Comparison of ENCODE assay signal across 8 mouse cellular contexts in genomic region chr1:93444405-93445110, GRCm38 (mm10). TPM values are rescaled to one million over a fixed set of nuclear protein-coding genes. Genes with fewer than 3 reads are reported as not detected.
A peak's percentile ranks its signal among the peaks of the same experiment; 100 is the strongest.
DNase-seq lines count a peak whose midpoint lies in the region; ATAC-seq lines count a peak whose summit lies in the region.

No protein-coding gene starts in this region.

- peak; percentile 82 for ATAC-seq in heart, embryonic 15.5 days (replicated peaks; ENCODE audit: insufficient number of reproducible peaks, insufficient read depth, low FRiP score, low read depth)
- ATAC-seq in liver, embryonic 16.5 days (ENCODE audit: low read depth), result peak; percentile 72
- peak; percentile 78 for ATAC-seq in neural tube, embryonic 12.5 days (ENCODE audit: low FRiP score, low read depth)

- peaks cover 28% of the 10 kb centered on the region for H3K36me3 ChIP-seq in forebrain, embryonic 10.5 days (replicated peaks)
- peaks cover 28% of the 10 kb centered on the region for H3K36me3 ChIP-seq in heart, embryonic 15.5 days
- H3K36me3 ChIP-seq in liver, embryonic 16.5 days (ENCODE audit: control insufficient read depth, insufficient read depth), result peaks cover 8% of the 10 kb centered on the region
- peaks cover 3% of the 10 kb centered on the region; the same call in 1 of the 2 replicates for H3K36me3 ChIP-seq in neural tube, embryonic 12.5 days

- no peaks in the 10 kb centered on the region for H3K9me3 ChIP-seq in forebrain, embryonic 10.5 days
- no peaks in the 10 kb centered on the region for H3K9me3 ChIP-seq in heart, embryonic 15.5 days (replicated peaks)
- no peaks in the 10 kb centered on the region for H3K9me3 ChIP-seq in liver, embryonic 16.5 days (replicated peaks; ENCODE audit: control insufficient read depth, low read length)
- H3K9me3 ChIP-seq in neural tube, embryonic 12.5 days, result no peaks in the 10 kb centered on the region

- H3K4me2 ChIP-seq in heart, embryonic 15.5 days, result peak overlapping the region; percentile 64
- peak overlapping the region; percentile 93 for H3K4me2 ChIP-seq in liver, embryonic 16.5 days (ENCODE audit: low read depth, low read length)
- H3K4me2 ChIP-seq in neural tube, embryonic 12.5 days (replicated peaks), result peak overlapping the region; percentile 95

- peaks cover 31% of the 10 kb centered on the region for H3K4me1 ChIP-seq in forebrain, embryonic 10.5 days
- peaks cover 32% of the 10 kb centered on the region for H3K4me1 ChIP-seq in heart, embryonic 15.5 days (replicated peaks)
- H3K4me1 ChIP-seq in liver, embryonic 16.5 days (ENCODE audit: control insufficient read depth, low read depth, low read length), result peaks cover 30% of the 10 kb centered on the region
- peaks cover 12% of the 10 kb centered on the region for H3K4me1 ChIP-seq in neural tube, embryonic 12.5 days

- 7% methylated on average over 18 of the region's 18 CpGs for WGBS in forebrain, embryonic 10.5 days
- 3% methylated on average over 18 of the region's 18 CpGs for WGBS in heart, embryonic 15.5 days
- 4% methylated on average over 18 of the region's 18 CpGs for WGBS in liver, embryonic 16.5 days (ENCODE audit: insufficient replicate concordance)
- WGBS in neural tube, embryonic 12.5 days, result 6% methylated on average over 18 of the region's 18 CpGs

- no peaks in the 10 kb centered on the region for H3K27me3 ChIP-seq in forebrain, embryonic 10.5 days (ENCODE audit: poor library complexity, severe bottlenecking)
- no peaks in the 10 kb centered on the region for H3K27me3 ChIP-seq in heart, embryonic 15.5 days
- H3K27me3 ChIP-seq in liver, embryonic 16.5 days (ENCODE audit: control insufficient read depth, insufficient read depth, low read depth, low read length), result no peaks in the 10 kb centered on the region
- H3K27me3 ChIP-seq in neural tube, embryonic 12.5 days (replicated peaks), result no peaks in the 10 kb centered on the region

- H3K9ac ChIP-seq in heart, embryonic 15.5 days, result peak overlapping the region; percentile 87
- peak overlapping the region; percentile 88 for H3K9ac ChIP-seq in liver, embryonic 16.5 days (ENCODE audit: low read depth, low read length)
- peak overlapping the region; percentile 79 for H3K9ac ChIP-seq in neural tube, embryonic 12.5 days

- peak; percentile 25 to 40 for DNase-seq in CD8-positive naive resting alpha-beta T cell, adult 2 months (ENCODE audit: low read depth in 2 of 2, low spot score in 2 of 2)
- DNase-seq in c-Kit-positive CD71-negative TER-119-negative erythroid progenitor cells, embryonic 14.5 days (ENCODE audit: low read depth), result peak; percentile 60
- peak; percentile 60 for DNase-seq in forebrain, embryonic 10.5 days (ENCODE audit: extremely low spot score, low spot score)
- DNase-seq in kidney, postnatal 14 days, result peak; percentile 92
- peak; percentile 81 for DNase-seq in testis, postnatal 10 days (ENCODE audit: low spot score)

- peak overlapping the region; percentile 95 for H3K4me3 ChIP-seq in forebrain, embryonic 10.5 days
- H3K4me3 ChIP-seq in heart, embryonic 15.5 days, result peak overlapping the region; percentile 85
- peak overlapping the region; percentile 92 for H3K4me3 ChIP-seq in liver, embryonic 16.5 days (ENCODE audit: low read depth, low read length)
- H3K4me3 ChIP-seq in neural tube, embryonic 12.5 days, result peak overlapping the region; percentile 81

- peak overlapping the region; percentile 94 for H3K27ac ChIP-seq in forebrain, embryonic 10.5 days
- H3K27ac ChIP-seq in heart, embryonic 15.5 days, result peak overlapping the region; percentile 95
- peak overlapping the region; percentile 89 for H3K27ac ChIP-seq in liver, embryonic 16.5 days (ENCODE audit: low read length)
- peak overlapping the region; percentile 53; the same call in 1 of the 2 replicates for H3K27ac ChIP-seq in neural tube, embryonic 12.5 days

RNA-seq across cellular contexts. Expression of gene Hdlbp, which starts 34.1 kb away (rescaled TPM):
- 116 and 119 TPM in 2 replicates for polyA plus RNA-seq in forebrain, embryonic 10.5 days (2016; fragmentation: Nextera tagmentation; extraction: Ambion mirVana)
- polyA plus RNA-seq in heart, embryonic 15.5 days (2015; fragmentation: Nextera tagmentation; extraction: Ambion mirVana), result 124 and 140 TPM in 2 replicates
- 75.0 and 76.6 TPM in 2 replicates for polyA plus RNA-seq in liver, embryonic 16.5 days (2015; fragmentation: Nextera tagmentation; extraction: Ambion mirVana)
- 89.2 and 90.6 TPM in 2 replicates for polyA plus RNA-seq in neural tube, embryonic 12.5 days (2016; fragmentation: Nextera tagmentation; extraction: Ambion mirVana)

Comparison
In these comparisons a context has a peak if more than half of its experiments do, and no peak if none do; other contexts are left out.
1. Peak in every context shown above with its lines: DNase-seq, ATAC-seq, H3K4me3 ChIP-seq and H3K27ac ChIP-seq.
2. DNase-seq: peak in every context shown above with its lines; median percentile 92 in kidney, postnatal 14 days; 81 in testis, postnatal 10 days; 60 in c-Kit-positive CD71-negative TER-119-negative erythroid progenitor cells, embryonic 14.5 days; 60 in forebrain, embryonic 10.5 days; 32 in CD8-positive naive resting alpha-beta T cell, adult 2 months.